Mouse (Mus musculus) kidney, embryonic 15.5 days (tissue): ENCODE measurements around the gene Wfdc1. TPM values are rescaled to one million over a fixed set of nuclear protein-coding genes. Genes with fewer than 3 reads are reported as not detected.

Experiments used
- ATAC-seq: fragments of 200-750 bp; cut with Nextera tagmentation; replicated peaks from 2 replicates; pipeline ENCODE4 v1.8.0; 2017; ENCODE audit warnings: moderate TSS enrichment; ENCODE audit not compliant: low FRiP score
- H3K27ac ChIP-seq: fragments of 300-500 bp; sonication (generic); 2 replicates; pipeline ENCODE4 v1.5.1; 2015; ENCODE audit warnings: mild to moderate bottlenecking, inconsistent platforms
- H3K27me3 ChIP-seq: fragments of 300-500 bp; sonication (generic); 2 replicates; pipeline ENCODE4 v1.6.1; 2015; ENCODE audit warnings: inconsistent platforms
- H3K36me3 ChIP-seq: fragments of 300-500 bp; sonication (generic); 2 replicates; pipeline ENCODE4 v1.6.1; 2015; ENCODE audit warnings: inconsistent platforms
- H3K4me1 ChIP-seq: fragments of 300-500 bp; sonication (generic); 2 replicates; pipeline ENCODE4 v1.6.1; 2015; ENCODE audit warnings: inconsistent platforms
- H3K4me2 ChIP-seq: fragments of 300-500 bp; sonication (generic); 2 replicates; pipeline ENCODE4 v1.6.1; 2015; ENCODE audit warnings: moderate library complexity, mild to moderate bottlenecking, inconsistent platforms
- H3K4me3 ChIP-seq: fragments of 300-500 bp; sonication (generic); replicated peaks from 2 replicates; pipeline ENCODE4 v1.5.1; 2015; ENCODE audit warnings: mild to moderate bottlenecking, inconsistent platforms
- H3K9ac ChIP-seq: fragments of 300-500 bp; sonication (generic); 2 replicates; pipeline ENCODE4 v1.6.1; 2015; ENCODE audit warnings: mild to moderate bottlenecking, inconsistent platforms
- H3K9me3 ChIP-seq: fragments of 300-500 bp; sonication (generic); replicated peaks from 2 replicates; pipeline ENCODE4 v1.6.1; 2016; ENCODE audit warnings: inconsistent platforms
- WGBS: fragments of 180-500 bp; shearing (Covaris S2); methylation state at CpG from one replicate; pipeline ENCODE4 v1.1.7; 2015; ENCODE audit warnings: mixed read lengths; 5-methylcytosine and 5-hydroxymethylcytosine counted together
- polyA plus RNA-seq: library from polyadenylated mRNA; unstranded; fragments of >200 nt; fragmentation: Nextera tagmentation; extraction: Ambion mirVana; gene quantifications from 2 replicates; pipeline ENCODE4 v1.2.1, GENCODE M21; 2015

The Wfdc1 gene
- polyA plus RNA-seq, 1 experiment from 2014 or later, result 3.0 TPM

GRCm38 (mm10) chr8:119669284-119669683 is 3.1 kb downstream of the Wfdc1 start:
- Histone ChIP-seq H3K4me1 (peaks cover 32% of the 10 kb centered on the region), H3K27ac (no peak overlapping the region), H3K4me2 (no peak overlapping the region), H3K9ac (no peak overlapping the region), H3K9me3 (no peaks in the 10 kb centered on the region), H3K36me3 (no peaks in the 10 kb centered on the region), H3K27me3 (peaks cover 7% of the 10 kb centered on the region; the same call in 1 of the 2 replicates), H3K4me3 (no peak overlapping the region)
- no peak for ATAC-seq
- WGBS, result 48% methylated on average over 12 of the region's 12 CpGs

GRCm38 (mm10) chr8:119670419-119671091 is 4.4 kb downstream of the Wfdc1 start:
- no peak overlapping the region for H3K9ac ChIP-seq
- H3K27me3 ChIP-seq, result peaks cover 7% of the 10 kb centered on the region; the same call in 1 of the 2 replicates
- H3K4me2 ChIP-seq, result no peak overlapping the region
- 50% methylated on average over 16 of the region's 16 CpGs for WGBS
- no peak overlapping the region for H3K27ac ChIP-seq
- H3K36me3 ChIP-seq, result no peaks in the 10 kb centered on the region
- peaks cover 19% of the 10 kb centered on the region for H3K4me1 ChIP-seq
- H3K9me3 ChIP-seq, result no peaks in the 10 kb centered on the region
- no peak overlapping the region for H3K4me3 ChIP-seq
- ATAC-seq, result no peak

DNA sequence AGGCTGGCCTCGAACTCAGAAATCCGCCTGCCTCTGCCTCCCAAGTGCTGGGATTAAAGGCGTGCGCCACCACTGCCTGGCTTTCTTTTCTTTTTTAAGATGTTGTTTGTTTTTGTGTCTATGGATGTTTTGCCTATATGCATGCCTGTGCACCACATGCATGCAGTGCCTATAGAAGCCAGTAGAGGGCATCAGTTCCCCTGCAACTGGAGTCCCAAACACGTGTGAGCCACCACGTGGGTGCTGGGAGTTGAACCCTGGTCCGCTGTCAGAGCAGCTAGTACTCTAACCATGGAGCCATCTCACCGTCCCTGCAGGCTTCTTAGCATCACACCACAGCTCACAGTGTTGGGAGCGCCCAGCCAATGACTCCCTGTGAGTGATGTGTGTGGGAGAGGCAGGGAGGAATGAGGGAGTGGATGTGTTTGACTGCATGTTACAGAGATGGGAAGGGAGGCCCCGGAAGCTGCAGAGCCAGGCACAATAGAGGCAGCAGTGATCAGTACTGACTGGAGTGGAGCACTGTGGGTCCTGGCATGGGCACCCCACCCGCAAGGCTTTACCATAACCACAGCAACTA is 7.9 kb downstream of the Wfdc1 start:
- H3K9ac ChIP-seq, result no peak overlapping the region
- no peak overlapping the region for H3K4me3 ChIP-seq
- H3K36me3 ChIP-seq, result no peaks in the 10 kb centered on the region
- no peaks in the 10 kb centered on the region for H3K9me3 ChIP-seq
- peaks cover 15% of the 10 kb centered on the region for H3K4me1 ChIP-seq
- no peak overlapping the region for H3K4me2 ChIP-seq
- no peak overlapping the region for H3K27ac ChIP-seq
- ATAC-seq, result no peak
- H3K27me3 ChIP-seq, result no peaks in the 10 kb centered on the region; the same call in 1 of the 2 replicates
- 71% methylated on average over 11 of the region's 11 CpGs for WGBS

- H3K4me2 ChIP-seq, result no peak overlapping the region
- no peaks in the 10 kb centered on the region; the same call in 1 of the 2 replicates for H3K27me3 ChIP-seq
- H3K9me3 ChIP-seq, result no peaks in the 10 kb centered on the region
- ATAC-seq, result no peak
- 83% methylated on average over 5 of the region's 5 CpGs for WGBS
- no peak overlapping the region for H3K9ac ChIP-seq
- no peak overlapping the region for H3K4me3 ChIP-seq
- H3K27ac ChIP-seq, result no peak overlapping the region
- peaks cover 15% of the 10 kb centered on the region for H3K4me1 ChIP-seq
- no peaks in the 10 kb centered on the region for H3K36me3 ChIP-seq
Measured at GRCm38 (mm10) chr8:119675457-119675856, 9.3 kb downstream of the Wfdc1 start.

- ATAC-seq, result no peak
- no peaks in the 10 kb centered on the region for H3K9me3 ChIP-seq
- H3K27ac ChIP-seq, result no peak overlapping the region
- no peaks in the 10 kb centered on the region; the same call in 1 of the 2 replicates for H3K27me3 ChIP-seq
- peaks cover 11% of the 10 kb centered on the region for H3K4me1 ChIP-seq
- 22% methylated on average over 8 of the region's 8 CpGs for WGBS
- no peak overlapping the region for H3K4me2 ChIP-seq
- H3K9ac ChIP-seq, result no peak overlapping the region
- H3K36me3 ChIP-seq, result no peaks in the 10 kb centered on the region
- H3K4me3 ChIP-seq, result no peak overlapping the region
Measured at GRCm38 (mm10) chr8:119676389-119676788, 10.2 kb downstream of the Wfdc1 start.

GRCm38 (mm10) chr8:119678138-119678843 is 12.1 kb downstream of the Wfdc1 start:
- no peaks in the 10 kb centered on the region for H3K9me3 ChIP-seq
- H3K4me2 ChIP-seq, result peak overlapping the region; percentile 51
- 6% methylated on average over 18 of the region's 18 CpGs for WGBS
- H3K4me3 ChIP-seq, result peak overlapping the region; percentile 27
- ATAC-seq, result peak; percentile 57; the same call in 1 of the 2 replicates
- peaks cover 11% of the 10 kb centered on the region for H3K4me1 ChIP-seq
- no peak overlapping the region for H3K27ac ChIP-seq
- no peak overlapping the region for H3K9ac ChIP-seq
- H3K27me3 ChIP-seq, result peaks cover 4% of the 10 kb centered on the region
- H3K36me3 ChIP-seq, result no peaks in the 10 kb centered on the region

- H3K4me2 ChIP-seq, result no peak overlapping the region
- 65% methylated on average over 14 of the region's 14 CpGs for whole genome bisulfite sequencing
- ATAC-seq, result no peak
- peaks cover 11% of the 10 kb centered on the region for H3K4me1 ChIP-seq
- H3K36me3 ChIP-seq, result no peaks in the 10 kb centered on the region
- no peak overlapping the region for H3K4me3 ChIP-seq
- no peak overlapping the region for H3K9ac ChIP-seq
- H3K9me3 ChIP-seq, result no peaks in the 10 kb centered on the region
- H3K27me3 ChIP-seq, result peaks cover 7% of the 10 kb centered on the region
- no peak overlapping the region for H3K27ac ChIP-seq
Measured at GRCm38 (mm10) chr8:119679184-119679583, 13.0 kb downstream of the Wfdc1 start.

DNA sequence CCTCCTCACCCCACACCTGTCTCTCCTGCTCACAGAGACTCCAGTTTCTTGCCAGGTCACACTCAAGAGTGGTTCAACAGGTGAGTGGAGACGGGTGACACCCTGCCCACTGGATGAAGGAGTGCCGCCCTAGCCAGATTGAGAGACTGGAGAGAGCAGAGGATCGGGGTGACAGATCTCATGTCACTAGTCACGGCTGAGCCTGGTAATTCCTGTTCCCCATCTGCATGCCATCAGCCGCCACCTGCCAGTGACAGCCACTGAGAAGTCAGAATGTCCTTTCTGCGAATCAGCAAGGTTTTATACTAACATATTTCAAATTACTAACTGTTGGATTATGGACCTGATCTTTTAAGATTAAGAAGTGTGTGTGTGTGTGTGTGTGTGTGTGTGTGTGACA is 24.4 kb downstream of the Wfdc1 start:
- no peak; the same call in 1 of the 2 replicates for ATAC-seq
- Histone ChIP-seq H3K27ac (no peak overlapping the region), H3K36me3 (no peaks in the 10 kb centered on the region), H3K9ac (no peak overlapping the region), H3K9me3 (no peaks in the 10 kb centered on the region), H3K27me3 (no peaks in the 10 kb centered on the region), H3K4me3 (no peak overlapping the region), H3K4me2 (no peak overlapping the region), H3K4me1 (0 out of 2 replicates have a peak, but pooled peaks cover 2% of the 10 kb centered on the region)
- 67% methylated on average over 6 of the region's 6 CpGs for WGBS

- H3K27me3 ChIP-seq, result no peaks in the 10 kb centered on the region
- 0 out of 2 replicates have a peak, but pooled peaks cover 2% of the 10 kb centered on the region for H3K4me1 ChIP-seq
- 72% methylated on average over 4 of the region's 4 CpGs for WGBS
- no peak overlapping the region for H3K9ac ChIP-seq
- no peak overlapping the region for H3K4me3 ChIP-seq
- no peaks in the 10 kb centered on the region for H3K36me3 ChIP-seq
- H3K4me2 ChIP-seq, result no peak overlapping the region
- ATAC-seq, result no peak
- H3K9me3 ChIP-seq, result no peaks in the 10 kb centered on the region
- no peak overlapping the region for H3K27ac ChIP-seq
Measured at GRCm38 (mm10) chr8:119691989-119692388, 25.8 kb downstream of the Wfdc1 start.

- Histone ChIP-seq H3K4me1 (peaks cover 15% of the 10 kb centered on the region), H3K9ac (no peak overlapping the region), H3K4me2 (no peak overlapping the region), H3K36me3 (no peaks in the 10 kb centered on the region), H3K27me3 (peaks cover 26% of the 10 kb centered on the region), H3K9me3 (no peaks in the 10 kb centered on the region), H3K27ac (no peak overlapping the region), H3K4me3 (no peak overlapping the region)
- 63% methylated on average over 7 of the region's 7 CpGs for WGBS
- no peak for ATAC-seq
Measured at GRCm38 (mm10) chr8:119694696-119695095, 28.5 kb downstream of the Wfdc1 start.

DNA sequence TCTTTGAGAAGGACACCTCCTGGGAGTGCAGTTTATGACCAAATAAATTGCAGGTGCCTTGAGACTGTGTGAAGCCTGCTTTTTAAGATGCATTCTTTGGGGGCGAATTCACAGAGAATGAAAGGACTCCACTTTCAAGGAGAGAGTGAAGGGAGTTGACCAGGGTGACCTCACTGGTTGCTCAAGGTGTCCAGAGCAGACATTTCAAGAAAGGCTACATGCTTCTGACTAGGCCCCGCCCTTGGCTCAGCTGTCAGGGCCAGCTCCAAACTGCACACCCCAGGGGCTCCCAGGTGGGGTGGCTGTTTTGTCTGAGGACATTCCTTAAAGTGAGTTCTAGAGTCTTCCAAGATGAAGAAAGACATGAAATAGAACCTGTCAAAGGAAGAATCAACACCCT is 31.0 kb downstream of the Wfdc1 start:
- ATAC-seq, result no peak
- 86% methylated on average over 2 of the region's 2 CpGs for WGBS
- Histone ChIP-seq H3K4me2 (no peak overlapping the region), H3K36me3 (no peaks in the 10 kb centered on the region), H3K9ac (no peak overlapping the region), H3K9me3 (no peaks in the 10 kb centered on the region), H3K4me3 (no peak overlapping the region), H3K4me1 (peaks cover 19% of the 10 kb centered on the region), H3K27ac (no peak overlapping the region), H3K27me3 (peaks cover 51% of the 10 kb centered on the region)

DNA sequence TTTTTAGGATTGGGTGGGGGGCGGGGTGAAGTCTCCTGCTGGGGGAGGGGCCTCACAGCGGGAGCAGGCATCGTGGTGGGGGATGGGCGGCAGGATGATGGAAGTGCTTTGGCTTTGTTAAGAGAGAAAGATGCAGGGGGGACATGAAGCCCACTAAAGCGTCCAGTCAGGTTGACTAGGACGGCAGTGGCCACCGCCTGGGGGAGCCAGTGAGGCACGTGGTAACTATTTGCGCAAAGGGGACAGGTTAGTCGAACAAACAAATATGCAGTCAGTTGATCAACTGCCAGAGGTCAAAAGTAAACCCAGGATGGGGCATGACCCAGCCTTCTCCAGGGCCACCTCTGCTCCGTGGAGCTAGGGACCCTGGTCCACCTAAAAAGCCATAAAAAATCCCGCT is 32.8 kb downstream of the Wfdc1 start:
- Histone ChIP-seq H3K27me3 (peaks cover 59% of the 10 kb centered on the region), H3K9me3 (no peaks in the 10 kb centered on the region), H3K27ac (no peak overlapping the region), H3K4me2 (peak overlapping the region; percentile 58), H3K4me3 (no peak overlapping the region), H3K9ac (no peak overlapping the region), H3K36me3 (no peaks in the 10 kb centered on the region), H3K4me1 (peaks cover 19% of the 10 kb centered on the region)
- WGBS, result under 1% methylated on average over 12 of the region's 12 CpGs
- no peak for ATAC-seq
